Mouse (Mus musculus): ENCODE measurements at regions not wholly inside any gene's neighbourhood (a gene's known extent, or its start where the extent isn't known, plus 50 kb on each side); places are given as distances from the start of the nearest gene placed in this dataset.

- no peak overlapping the region for H3K9ac ChIP-seq
- WGBS = 78% methylated on average over 3 of the region's 3 CpGs
Measured at GRCm38 (mm10) chr16:93110912-93111311, 285.0 kb upstream of the Runx1 start.

GRCm38 (mm10) chr16:93110451-93110850, 284.5 kb upstream of the Runx1 start:
- Histone ChIP-seq H3K36me3 (replicated peaks) (no peaks in the 10 kb centered on the region), H3K27ac (no peak overlapping the region), H3K9ac (no peak overlapping the region), H3K27me3 (no peaks in the 10 kb centered on the region), H3K4me1 (no peaks in the 10 kb centered on the region), H3K9me3 (no peaks in the 10 kb centered on the region), H3K4me2 (no peak overlapping the region), H3K4me3 (replicated peaks) (no peak overlapping the region)
- 81% methylated on average over 6 of the region's 6 CpGs for WGBS
- ATAC-seq (ENCODE audit: low FRiP score) = no peak

More at GRCm38 (mm10) chr16:93110912-93111311, 285.0 kb upstream of the Runx1 start:
- no peak for ATAC-seq (ENCODE audit: low FRiP score)
- Histone ChIP-seq H3K4me2 (no peak overlapping the region), H3K36me3 (replicated peaks) (no peaks in the 10 kb centered on the region), H3K9me3 (no peaks in the 10 kb centered on the region), H3K4me1 (no peaks in the 10 kb centered on the region), H3K27ac (no peak overlapping the region), H3K27me3 (no peaks in the 10 kb centered on the region), H3K4me3 (replicated peaks) (no peak overlapping the region)

GRCm38 (mm10) chr16:93109683-93110407, 283.9 kb upstream of the Runx1 start:
- H3K27me3 ChIP-seq = no peaks in the 10 kb centered on the region
- no peak overlapping the region; the same call in 1 of the 2 replicates for H3K9ac ChIP-seq
- H3K36me3 ChIP-seq (replicated peaks) = no peaks in the 10 kb centered on the region
- no peaks in the 10 kb centered on the region for H3K4me1 ChIP-seq
- 92% methylated on average over 12 of the region's 12 CpGs for WGBS
- no peaks in the 10 kb centered on the region for H3K9me3 ChIP-seq
- no peak overlapping the region for H3K4me3 ChIP-seq (replicated peaks)
- no peak overlapping the region for H3K27ac ChIP-seq
- H3K4me2 ChIP-seq = no peak overlapping the region
- ATAC-seq (ENCODE audit: low FRiP score) = no peak

- 85% methylated on average over 5 of the region's 5 CpGs for WGBS
- H3K9ac ChIP-seq = no peak overlapping the region
- no peaks in the 10 kb centered on the region; the same call in 1 of the 2 replicates for H3K27me3 ChIP-seq
- no peaks in the 10 kb centered on the region for H3K9me3 ChIP-seq
- no peak overlapping the region for H3K4me3 ChIP-seq (replicated peaks)
- no peak overlapping the region for H3K27ac ChIP-seq
- no peaks in the 10 kb centered on the region for H3K36me3 ChIP-seq (replicated peaks)
- no peaks in the 10 kb centered on the region; the same call in 1 of the 2 replicates for H3K4me1 ChIP-seq
- no peak for ATAC-seq (ENCODE audit: low FRiP score)
- no peak overlapping the region for H3K4me2 ChIP-seq
Measured at GRCm38 (mm10) chr16:93107524-93107845, 281.5 kb upstream of the Runx1 start.

GRCm38 (mm10) chr16:93106811-93107523, 281.0 kb upstream of the Runx1 start:
- WGBS = 83% methylated on average over 13 of the region's 13 CpGs
- H3K27ac ChIP-seq = no peak overlapping the region
- no peaks in the 10 kb centered on the region for H3K9me3 ChIP-seq
- no peak for ATAC-seq (ENCODE audit: low FRiP score)
- no peaks in the 10 kb centered on the region for H3K36me3 ChIP-seq (replicated peaks)
- no peak overlapping the region for H3K4me3 ChIP-seq (replicated peaks)
- peaks cover 2% of the 10 kb centered on the region; the same call in 1 of the 2 replicates for H3K4me1 ChIP-seq
- no peak overlapping the region for H3K9ac ChIP-seq
- H3K27me3 ChIP-seq = no peaks in the 10 kb centered on the region; the same call in 1 of the 2 replicates
- H3K4me2 ChIP-seq = no peak overlapping the region

GRCm38 (mm10) chr16:93102174-93102573, 276.2 kb upstream of the Runx1 start:
- Histone ChIP-seq H3K27ac (no peak overlapping the region), H3K36me3 (replicated peaks) (no peaks in the 10 kb centered on the region), H3K9ac (no peak overlapping the region), H3K9me3 (no peaks in the 10 kb centered on the region), H3K27me3 (no peaks in the 10 kb centered on the region; the same call in 1 of the 2 replicates), H3K4me1 (peaks cover 5% of the 10 kb centered on the region; the same call in 1 of the 2 replicates), H3K4me2 (no peak overlapping the region), H3K4me3 (replicated peaks) (no peak overlapping the region)
- WGBS = 50% methylated on average over 3 of the region's 3 CpGs
- ATAC-seq (ENCODE audit: low FRiP score) = no peak

- Histone ChIP-seq H3K27ac (no peak overlapping the region), H3K9ac (no peak overlapping the region), H3K4me1 (peaks cover 5% of the 10 kb centered on the region; the same call in 1 of the 2 replicates), H3K4me3 (replicated peaks) (no peak overlapping the region), H3K36me3 (replicated peaks) (no peaks in the 10 kb centered on the region), H3K27me3 (no peaks in the 10 kb centered on the region; the same call in 1 of the 2 replicates), H3K9me3 (no peaks in the 10 kb centered on the region), H3K4me2 (no peak overlapping the region)
- 71% methylated on average over 8 of the region's 8 CpGs for WGBS
- no peak for ATAC-seq (ENCODE audit: low FRiP score)
Measured at GRCm38 (mm10) chr16:93098057-93098456, 272.1 kb upstream of the Runx1 start.

GRCm38 (mm10) chr16:93096175-93096574, 270.2 kb upstream of the Runx1 start:
- Histone ChIP-seq H3K9ac (no peak overlapping the region), H3K4me2 (no peak overlapping the region), H3K27ac (no peak overlapping the region), H3K27me3 (no peaks in the 10 kb centered on the region), H3K4me3 (replicated peaks) (no peak overlapping the region), H3K9me3 (no peaks in the 10 kb centered on the region), H3K4me1 (no peaks in the 10 kb centered on the region), H3K36me3 (replicated peaks) (no peaks in the 10 kb centered on the region)
- 92% methylated on average over 5 of the region's 5 CpGs for WGBS
- ATAC-seq (ENCODE audit: low FRiP score) = no peak

GRCm38 (mm10) chr16:93092796-93093195, 266.8 kb upstream of the Runx1 start:
- H3K9ac ChIP-seq = no peak overlapping the region
- no peaks in the 10 kb centered on the region for H3K36me3 ChIP-seq (replicated peaks)
- no peak for ATAC-seq (ENCODE audit: low FRiP score)
- H3K9me3 ChIP-seq = no peaks in the 10 kb centered on the region
- 62% methylated on average over 7 of the region's 7 CpGs for whole genome bisulfite sequencing
- H3K27me3 ChIP-seq = no peaks in the 10 kb centered on the region
- H3K4me1 ChIP-seq = no peaks in the 10 kb centered on the region
- no peak overlapping the region for H3K4me2 ChIP-seq
- H3K4me3 ChIP-seq (replicated peaks) = no peak overlapping the region
- H3K27ac ChIP-seq = no peak overlapping the region

- H3K9ac ChIP-seq = no peak overlapping the region
Measured at GRCm38 (mm10) chr16:93085227-93085883, 259.4 kb upstream of the Runx1 start.

GRCm38 (mm10) chr16:93083756-93084155, 257.8 kb upstream of the Runx1 start:
- ATAC-seq (ENCODE audit: low FRiP score) = no peak
- Histone ChIP-seq H3K4me3 (replicated peaks) (no peak overlapping the region), H3K27ac (no peak overlapping the region), H3K9ac (no peak overlapping the region), H3K4me1 (peaks cover 12% of the 10 kb centered on the region), H3K4me2 (no peak overlapping the region), H3K9me3 (no peaks in the 10 kb centered on the region), H3K36me3 (replicated peaks) (no peaks in the 10 kb centered on the region), H3K27me3 (no peaks in the 10 kb centered on the region)
- 74% methylated on average over 2 of the region's 2 CpGs for WGBS

More at GRCm38 (mm10) chr16:93085227-93085883, 259.4 kb upstream of the Runx1 start:
- ATAC-seq (ENCODE audit: low FRiP score) = no peak
- WGBS = 91% methylated on average over 10 of the region's 10 CpGs
- Histone ChIP-seq H3K36me3 (replicated peaks) (no peaks in the 10 kb centered on the region), H3K4me3 (replicated peaks) (no peak overlapping the region), H3K4me1 (no peaks in the 10 kb centered on the region), H3K4me2 (no peak overlapping the region), H3K27me3 (no peaks in the 10 kb centered on the region), H3K9me3 (no peaks in the 10 kb centered on the region), H3K27ac (no peak overlapping the region)

- Histone ChIP-seq H3K27me3 (no peaks in the 10 kb centered on the region), H3K4me3 (replicated peaks) (no peak overlapping the region), H3K9me3 (peaks cover 2% of the 10 kb centered on the region), H3K9ac (no peak overlapping the region), H3K36me3 (replicated peaks) (no peaks in the 10 kb centered on the region), H3K4me1 (peaks cover 12% of the 10 kb centered on the region), H3K27ac (no peak overlapping the region), H3K4me2 (no peak overlapping the region)
- no peak for ATAC-seq (ENCODE audit: low FRiP score)
- 94% methylated on average over 1 of the region's 1 CpGs for WGBS
Measured at GRCm38 (mm10) chr16:93083142-93083541, 257.2 kb upstream of the Runx1 start.
